Mouse (Mus musculus) inflammation-experienced regulatory T-cells (primary cell): ENCODE data around the gene Tmem144. TPM values are rescaled to one million over a fixed set of nuclear protein-coding genes. Genes with fewer than 3 reads are reported as not detected.

Experiments used
- polyA plus RNA-seq, 2 experiments: library from polyadenylated mRNA; unstranded; fragments of 100-300 nt; shearing (Covaris generic); gene quantifications; one replicate each; pipeline ENCODE4 v1.2.1; 2017

The Tmem144 gene
- polyA plus RNA-seq: 1 to 10 TPM in 1 of 2 experiments, under 1 TPM in 1; 0.33 to 2.3 TPM

DNA sequence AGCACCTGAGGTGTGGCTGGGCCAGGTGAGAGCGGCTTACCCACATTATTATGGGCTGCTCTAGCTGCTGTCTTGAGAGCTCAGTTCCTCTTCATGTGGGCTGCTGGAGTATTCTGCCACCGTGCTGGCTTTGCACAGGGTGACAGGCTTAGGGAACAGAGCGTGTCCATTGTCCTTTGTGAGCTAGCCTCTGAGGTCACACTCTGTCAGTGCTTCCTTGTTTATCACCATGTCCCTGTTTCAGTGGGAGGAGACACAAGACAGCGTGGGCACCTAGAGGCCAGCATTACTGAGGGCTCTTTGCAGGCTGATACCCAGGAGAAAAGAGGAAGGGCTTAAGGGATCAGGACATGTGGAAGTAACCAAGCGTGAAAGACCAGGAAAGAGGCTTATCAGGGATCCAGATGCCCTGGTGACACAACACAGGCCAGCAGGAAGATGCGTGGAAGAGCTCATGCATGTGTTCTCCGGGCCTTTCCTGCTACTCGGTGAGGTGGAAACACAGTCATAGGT lies at the start of gene Tmem144:
TSS of gene Tmem144 (minus strand) at position 120 of the 513 bp plus-strand sequence.

DNA sequence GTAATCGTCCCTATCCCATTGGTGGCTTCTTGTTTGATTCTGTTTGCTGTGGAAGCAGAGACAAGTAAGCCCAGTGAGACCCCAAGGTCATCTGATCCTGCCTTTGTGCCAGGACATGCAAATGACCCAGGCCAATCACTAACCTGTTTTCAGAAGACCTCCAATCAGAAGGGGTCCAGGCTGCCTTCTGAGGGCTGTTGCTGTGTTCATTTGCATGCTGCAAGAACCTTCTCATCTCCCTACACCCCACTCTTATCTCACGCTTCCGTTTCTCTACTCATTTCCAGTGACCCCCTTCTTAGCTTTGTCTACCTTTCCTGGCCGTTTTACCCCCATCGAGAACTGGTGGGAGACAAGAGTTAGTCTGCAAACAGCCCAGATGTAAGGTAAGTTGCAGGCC lies 31.7 kb upstream of the Tmem144 start, which contains the start of gene Fam198b:
TSS of gene Fam198b (plus strand) at position 229 of the 400 bp plus-strand sequence.

Other genes with a start within 250 kb of the Tmem144 start
- 1 to 10 TPM; 5.5 to 6.8 TPM for gene 4930579G24Rik, start 223.7 kb downstream of the Tmem144 start, polyA plus RNA-seq
- gene Etfdh, start 223.3 kb downstream of the Tmem144 start, polyA plus RNA-seq: 10 to 100 TPM; 36.1 to 36.3 TPM
- gene Rxfp1, start 114.9 kb downstream of the Tmem144 start, polyA plus RNA-seq: under 1 TPM; 0.31 to 0.41 TPM
- under 1 TPM; 0.17 to 0.48 TPM for gene Fam198b, start 31.8 kb upstream of the Tmem144 start, polyA plus RNA-seq